Mouse (Mus musculus): ENCODE measurements around the gene Gm28048.

DNA sequence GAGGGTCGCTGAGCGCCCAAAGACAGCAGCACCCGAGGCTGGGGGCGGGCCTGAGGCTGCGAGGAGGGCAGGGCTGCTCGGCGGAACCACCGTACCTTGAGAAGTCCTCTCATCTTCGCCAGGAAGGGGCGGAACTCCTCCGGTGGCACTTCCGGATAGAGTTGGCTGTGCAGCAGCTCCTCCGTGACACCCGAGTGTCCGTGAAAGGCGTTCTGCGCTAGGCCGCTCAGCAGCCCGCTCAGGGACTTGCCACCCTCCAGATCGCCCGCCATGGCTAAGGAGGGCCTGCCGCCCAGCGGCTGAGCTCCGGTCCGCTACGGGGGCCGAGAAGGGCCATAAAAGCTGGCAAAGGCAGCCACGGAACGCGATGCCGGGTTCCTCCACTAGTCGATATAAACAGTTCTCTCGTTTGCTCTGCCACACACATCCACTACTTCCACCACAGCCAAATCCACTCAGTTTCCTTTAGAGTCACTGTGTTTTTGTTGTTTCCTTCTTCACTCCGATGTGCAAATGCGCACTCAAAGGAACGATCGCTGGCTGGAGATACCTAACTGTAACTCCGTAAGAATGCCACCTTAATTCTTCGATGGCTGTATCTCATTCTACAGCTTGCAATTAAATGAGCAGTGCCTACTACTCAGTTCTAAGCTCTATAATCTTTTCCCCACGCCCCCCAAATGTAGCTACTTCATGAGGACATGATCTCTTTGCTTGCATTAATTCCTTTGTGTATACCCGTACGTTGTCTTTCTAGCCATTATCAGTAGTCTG, at the start of gene Gm28048, which contains the start of gene Commd1:
- TF ChIP-seq CTCF (IDR thresholded peaks at IDR 0.05; ENCODE audit: control insufficient read depth, insufficient read depth, insufficient replicate concordance, low read depth, low read length): peak; percentile 21; the same call in 1 of the 2 replicates
- peak; percentile 85 for TF ChIP-seq POLR2A (IDR thresholded peaks at IDR 0.05; ENCODE audit: control insufficient read depth, low read depth, low read length)
